12 mouse cellular contexts compared by ENCODE assay signal in the genomic region with DNA sequence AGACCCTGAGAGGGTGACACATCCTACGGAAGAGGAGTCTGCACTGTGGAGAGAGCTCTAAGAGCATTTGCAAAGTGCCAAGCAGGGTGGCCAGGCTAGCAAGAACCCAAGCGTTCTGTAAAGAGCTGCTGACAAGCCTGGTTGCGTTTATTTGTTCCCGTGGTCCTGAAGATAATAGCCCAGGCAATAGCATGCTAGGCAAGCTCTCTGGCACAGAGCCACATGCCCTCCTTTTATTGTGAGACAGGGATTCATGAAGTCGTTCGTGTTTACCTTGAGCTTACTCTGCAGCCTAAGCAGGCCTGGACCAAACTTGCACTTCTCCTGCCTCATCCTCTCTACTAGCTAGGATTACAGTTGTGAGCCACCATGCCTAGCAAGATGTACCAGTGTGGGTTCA.
"Had no signal": no experiment of that assay in that cellular context is flagged by ENCODE, and none has a peak within 500 bp of the region (broad histone marks: within the 10 kb centered on the region; RNA-seq: fewer than 3 reads in every experiment).

No protein-coding gene starts in this region.

- H3K4me2 ChIP-seq: kidney, embryonic 15.5 days; limb, embryonic 13.5 days; midbrain, embryonic 13.5 days had no signal

- H3K9me3 ChIP-seq: kidney, embryonic 15.5 days; limb, embryonic 13.5 days; midbrain, embryonic 13.5 days had no signal

- H3K36me3 ChIP-seq: kidney, embryonic 15.5 days; limb, embryonic 13.5 days; midbrain, embryonic 13.5 days had no signal

- ATAC-seq: midbrain, embryonic 13.5 days had no signal

- H3K27me3 ChIP-seq: kidney, embryonic 15.5 days; limb, embryonic 13.5 days; midbrain, embryonic 13.5 days had no signal

- H3K27ac ChIP-seq: kidney, embryonic 15.5 days; limb, embryonic 13.5 days; liver, embryonic 14.5 days; midbrain, embryonic 13.5 days had no signal

- H3K9ac ChIP-seq: kidney, embryonic 15.5 days; limb, embryonic 13.5 days; liver, embryonic 14.5 days; midbrain, embryonic 13.5 days had no signal

- DNase-seq: kidney, adult 2 months; kidney, postnatal 14 days; left cerebral cortex, postnatal 4 days; lung, adult 18-20 months; right cerebral cortex, postnatal 4 days; spleen, adult 18-20 months; thymus, adult 18-20 months; thymus, postnatal 14 days had no signal

- H3K4me3 ChIP-seq: kidney, embryonic 15.5 days; limb, embryonic 13.5 days; midbrain, embryonic 13.5 days had no signal
